ENCODE assay signal across 14 mouse cellular contexts in genomic region chr1:180587792-180588442, GRCm38 (mm10). TPM values are rescaled to one million over a fixed set of nuclear protein-coding genes. Genes with fewer than 3 reads are reported as not detected.
DNase-seq lines count a peak whose midpoint lies in the region; ATAC-seq and TF ChIP-seq lines count a peak whose summit lies in the region.
"Had no signal": no experiment of that assay in that cellular context is flagged by ENCODE, and none has a peak within 500 bp of the region (broad histone marks: within the 10 kb centered on the region; RNA-seq: fewer than 3 reads in every experiment).

No protein-coding gene starts in this region.

- H3K4me3 ChIP-seq in liver, embryonic 11.5 days (ENCODE audit: low read depth, low read length) = no peak overlapping the region
- H3K4me3 ChIP-seq in spleen, adult 2 months (ENCODE audit: extremely low read depth, insufficient read depth, insufficient read length) = no peak overlapping the region
- no peak overlapping the region for H3K4me3 ChIP-seq in midbrain, embryonic 11.5 days (ENCODE audit: low read depth, low read length)
- H3K4me3 ChIP-seq: erythroblast, embryonic 14.5 days; liver, embryonic 13.5 days; midbrain, embryonic 15.5 days; neural tube, embryonic 15.5 days had no signal

- no peak overlapping the region for H3K27ac ChIP-seq in liver, embryonic 11.5 days (ENCODE audit: low read depth, low read length)
- H3K27ac ChIP-seq in spleen, adult 2 months (ENCODE audit: insufficient read depth, low read length) = peak overlapping the region; percentile 91
- no peak overlapping the region for H3K27ac ChIP-seq in midbrain, embryonic 11.5 days (ENCODE audit: low read depth, low read length)
- H3K27ac ChIP-seq: liver, embryonic 13.5 days; midbrain, embryonic 15.5 days; neural tube, embryonic 15.5 days had no signal

- WGBS in liver, embryonic 11.5 days = 81% methylated on average over 17 of the region's 17 CpGs
- WGBS in spleen, adult 2 months = 35% methylated on average over 17 of the region's 17 CpGs
- 95% methylated on average over 17 of the region's 17 CpGs for WGBS in midbrain, embryonic 11.5 days

- no peak for TF ChIP-seq POLR2A in spleen, adult 2 months (IDR thresholded peaks at IDR 0.05; ENCODE audit: low read depth, low read length)

- peak; percentile 15 for DNase-seq in adrenal gland, adult 8-10 months
- no peak for DNase-seq in adrenal gland, postnatal 10 days
- DNase-seq in liver = peak; percentile 17
- no peak for DNase-seq in liver, embryonic 11.5 days (ENCODE audit: low spot score)
- DNase-seq in spleen, adult 2 months (ENCODE audit: low read depth in 1 of 2, low spot score in 2 of 2) = peak; percentile 64 to 71
- no peak for DNase-seq in cerebellum, adult 9-10 months
- no peak for DNase-seq in midbrain, embryonic 11.5 days (ENCODE audit: low spot score, missing footprints)
- DNase-seq: kidney, postnatal 14 days; liver, embryonic 13.5 days had no signal

- no peaks in the 10 kb centered on the region for H3K9me3 ChIP-seq in liver, embryonic 11.5 days (ENCODE audit: control insufficient read depth, low read length)
- no peaks in the 10 kb centered on the region for H3K9me3 ChIP-seq in midbrain, embryonic 11.5 days (ENCODE audit: control insufficient read depth, low read length)
- H3K9me3 ChIP-seq: liver, embryonic 13.5 days; midbrain, embryonic 15.5 days; neural tube, embryonic 15.5 days had no signal

- H3K4me2 ChIP-seq in liver, embryonic 11.5 days = no peak overlapping the region
- H3K4me2 ChIP-seq in midbrain, embryonic 11.5 days = no peak overlapping the region
- H3K4me2 ChIP-seq: liver, embryonic 13.5 days; midbrain, embryonic 15.5 days; neural tube, embryonic 15.5 days had no signal

- H3K9ac ChIP-seq in liver, embryonic 11.5 days (ENCODE audit: low read depth, low read length) = no peak overlapping the region
- no peak overlapping the region for H3K9ac ChIP-seq in midbrain, embryonic 11.5 days (ENCODE audit: low read length)
- H3K9ac ChIP-seq: liver, embryonic 13.5 days; midbrain, embryonic 15.5 days; neural tube, embryonic 15.5 days had no signal

- no peaks in the 10 kb centered on the region for H3K27me3 ChIP-seq in liver, embryonic 11.5 days (replicated peaks; ENCODE audit: control insufficient read depth, insufficient read depth, low read length)
- H3K27me3 ChIP-seq in spleen, adult 2 months (ENCODE audit: control insufficient read depth, insufficient read depth, low read length) = no peaks in the 10 kb centered on the region
- no peaks in the 10 kb centered on the region for H3K27me3 ChIP-seq in midbrain, embryonic 11.5 days (ENCODE audit: control insufficient read depth, insufficient read depth, low read length)
- H3K27me3 ChIP-seq: liver, embryonic 13.5 days; midbrain, embryonic 15.5 days; neural tube, embryonic 15.5 days had no signal

- no peaks in the 10 kb centered on the region for H3K4me1 ChIP-seq in liver, embryonic 11.5 days (replicated peaks; ENCODE audit: control insufficient read depth, insufficient read depth, low read length)
- H3K4me1 ChIP-seq in spleen, adult 2 months (ENCODE audit: control insufficient read depth, insufficient read depth, insufficient read length) = peaks cover 9% of the 10 kb centered on the region; the same call in 1 of the 2 replicates
- H3K4me1 ChIP-seq in midbrain, embryonic 11.5 days (ENCODE audit: control insufficient read depth, insufficient read depth, low read length) = no peaks in the 10 kb centered on the region
- H3K4me1 ChIP-seq: liver, embryonic 13.5 days; midbrain, embryonic 15.5 days; neural tube, embryonic 15.5 days had no signal

- H3K36me3 ChIP-seq in liver, embryonic 11.5 days (ENCODE audit: control insufficient read depth, insufficient read depth, low read length) = peaks cover 93% of the 10 kb centered on the region
- H3K36me3 ChIP-seq in spleen, adult 2 months (ENCODE audit: control insufficient read depth, insufficient read depth, low read length) = peaks cover 61% of the 10 kb centered on the region
- H3K36me3 ChIP-seq in midbrain, embryonic 11.5 days (ENCODE audit: control insufficient read depth, insufficient read depth, low read length) = peaks cover 65% of the 10 kb centered on the region

- ATAC-seq in liver, embryonic 11.5 days (replicated peaks; ENCODE audit: low FRiP score) = no peak
- ATAC-seq in hematopoietic stem cell, adult 5-6 weeks (replicated peaks in 1 of 2; ENCODE audit: insufficient read depth in 1 of 2, low FRiP score in 2 of 2, low TSS enrichment in 1 of 2, low read depth in 1 of 2, poor library complexity in 2 of 2, severe bottlenecking in 2 of 2) = 0 out of 4 replicates have a peak, but pooled peaks have one; percentile 18 to 33
- ATAC-seq in midbrain, embryonic 11.5 days (ENCODE audit: low FRiP score) = no peak
- ATAC-seq: hindbrain, embryonic 16.5 days; midbrain, embryonic 15.5 days had no signal

- TF ChIP-seq CTCF in spleen, adult 2 months (IDR thresholded peaks at IDR 0.05; ENCODE audit: extremely low read depth, insufficient read depth, insufficient read length, insufficient replicate concordance) = no peak

RNA-seq across cellular contexts. Expression of gene Parp1, which starts 19.2 kb away (rescaled TPM):
- 10 to 100 TPM; 67.5 to 78.3 (median 72.4) TPM for total RNA-seq in adrenal gland, adult 8-10 months (2022)
- 100 to 1,000 TPM in 1 of 2 experiments, 10 to 100 TPM in 1; 77.7 to 101 TPM for total RNA-seq in adrenal gland, postnatal 10 days (2021)
- polyA plus RNA-seq in liver, embryonic 11.5 days (2014; fragmentation: Nextera tagmentation; extraction: Ambion mirVana) = 177 and 197 TPM in 2 replicates
- total RNA-seq in hematopoietic stem cell, adult 5-6 weeks (2017) = 155 and 201 TPM in 2 replicates
- 42.7 and 44.5 TPM in 2 replicates for polyA plus RNA-seq in spleen, adult 2 months (2012; rRNA removed)
- 188 and 213 TPM in 2 replicates for polyA plus RNA-seq in midbrain, embryonic 11.5 days (2014; fragmentation: Nextera tagmentation; extraction: Ambion mirVana)

RNA-seq across cellular contexts. Expression of gene Lin9, which starts 53.0 kb away (rescaled TPM):
- total RNA-seq in adrenal gland, adult 8-10 months (2022) = 1 to 10 TPM; 4.4 to 5.8 (median 5.2) TPM
- 1 to 10 TPM; 7.6 to 8.4 TPM for total RNA-seq in adrenal gland, postnatal 10 days (2021)
- polyA plus RNA-seq in liver, embryonic 11.5 days (2014; fragmentation: Nextera tagmentation; extraction: Ambion mirVana) = 21.3 and 22.2 TPM in 2 replicates
- total RNA-seq in hematopoietic stem cell, adult 5-6 weeks (2017) = 32.7 and 47.0 TPM in 2 replicates
- polyA plus RNA-seq in spleen, adult 2 months (2012; rRNA removed) = 3.8 and 3.9 TPM in 2 replicates
- 26.2 and 30.4 TPM in 2 replicates for polyA plus RNA-seq in midbrain, embryonic 11.5 days (2014; fragmentation: Nextera tagmentation; extraction: Ambion mirVana)

Comparison
In these comparisons a context has a peak if more than half of its experiments do, and no peak if none do; other contexts are left out.
1. DNase-seq: peak in adrenal gland, adult 8-10 months (single experiment), liver (single experiment) and spleen, adult 2 months (2 of 2); none in adrenal gland, postnatal 10 days (single experiment), liver, embryonic 11.5 days (single experiment), cerebellum, adult 9-10 months (single experiment) and midbrain, embryonic 11.5 days (single experiment).
2. ATAC-seq: peak in hematopoietic stem cell, adult 5-6 weeks (2 of 2); none in liver, embryonic 11.5 days (single experiment) and midbrain, embryonic 11.5 days (single experiment).